Mouse (Mus musculus): ENCODE measurements around the gene Cbr4.

DNA sequence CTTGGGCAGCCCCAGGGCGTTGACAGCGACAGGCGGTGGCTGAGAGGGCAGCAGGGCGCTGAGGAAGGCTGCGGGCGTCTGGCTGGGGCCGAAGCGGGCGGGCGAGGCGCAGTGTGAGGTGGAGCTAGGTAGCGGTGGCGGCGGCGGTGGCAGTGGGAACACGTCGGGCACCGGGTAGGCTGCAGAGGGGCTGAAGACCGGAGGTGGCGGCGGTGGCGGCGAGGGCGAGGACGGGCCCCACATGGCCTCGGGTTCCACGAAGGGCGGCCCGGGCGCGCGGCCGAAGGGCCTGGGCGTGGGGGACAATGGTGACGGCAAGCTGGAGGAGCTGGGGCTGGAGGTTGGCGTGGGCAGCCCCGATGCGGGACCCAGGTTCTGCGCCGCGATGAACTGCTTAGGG is 62.1 kb downstream of the Cbr4 start:
- no peak for TF ChIP-seq CTCF (IDR thresholded peaks at IDR 0.05; ENCODE audit: control insufficient read depth, insufficient read depth, low read length)
- no peak for TF ChIP-seq POLR2A (IDR thresholded peaks at IDR 0.05; ENCODE audit: borderline replicate concordance, control insufficient read depth, low read depth, low read length)
